Mouse (Mus musculus): Measurements from ENCODE around the gene Ms4a15. TPM values are rescaled to one million over a fixed set of nuclear protein-coding genes. Genes with fewer than 3 reads are reported as not detected.

The Ms4a15 gene
- total RNA-seq, 2 experiments from 2014 or later, result not detected

Other genes with a start within 250 kb of the Ms4a15 start
- 1.0 TPM in 1 of 2 replicates, not detected in the other for gene Cd6, start 163.2 kb downstream of the Ms4a15 start, total RNA-seq (2015)
- 0.26 and 0.37 TPM in 2 replicates for gene Cd6, start 163.2 kb downstream of the Ms4a15 start, total RNA-seq (2017)
- gene Slc15a3, start 153.5 kb downstream of the Ms4a15 start, total RNA-seq (2015), result 31.4 and 31.6 TPM in 2 replicates
- 18.0 and 20.2 TPM in 2 replicates for gene Slc15a3, start 153.5 kb downstream of the Ms4a15 start, total RNA-seq (2017)
- 0.11 and 0.21 TPM in 2 replicates for gene Tmem132a, start 123.3 kb downstream of the Ms4a15 start, total RNA-seq (2015)
- 0.33 and 0.70 TPM in 2 replicates for gene Tmem132a, start 123.3 kb downstream of the Ms4a15 start, total RNA-seq (2017)
- gene Tmem109, start 111.2 kb downstream of the Ms4a15 start, total RNA-seq (2015), result 76.9 and 81.2 TPM in 2 replicates
- 74.7 and 80.9 TPM in 2 replicates for gene Tmem109, start 111.2 kb downstream of the Ms4a15 start, total RNA-seq (2017)
- gene Prpf19, start 98.0 kb downstream of the Ms4a15 start, total RNA-seq (2015), result 34.1 and 36.1 TPM in 2 replicates
- gene Prpf19, start 98.0 kb downstream of the Ms4a15 start, total RNA-seq (2017), result 69.0 and 76.2 TPM in 2 replicates
- gene Zp1, start 72.6 kb downstream of the Ms4a15 start, total RNA-seq (2015), result not detected in 2 replicates
- not detected in 2 replicates for gene Zp1, start 72.6 kb downstream of the Ms4a15 start, total RNA-seq (2017)
- gene Ptgdr2, start 56.1 kb downstream of the Ms4a15 start, total RNA-seq (2015), result 0.21 TPM in 1 of 2 replicates, not detected in the other
- 0.07 and 0.20 TPM in 2 replicates for gene Ptgdr2, start 56.1 kb downstream of the Ms4a15 start, total RNA-seq (2017)
- 11.1 and 11.3 TPM in 2 replicates for gene Ccdc86, start 44.0 kb downstream of the Ms4a15 start, total RNA-seq (2015)
- 10.8 and 16.7 TPM in 2 replicates for gene Ccdc86, start 44.0 kb downstream of the Ms4a15 start, total RNA-seq (2017)
- not detected in 2 replicates for gene Ms4a10, start 18.6 kb downstream of the Ms4a15 start, total RNA-seq (2015)
- not detected in 2 replicates for gene Ms4a10, start 18.6 kb downstream of the Ms4a15 start, total RNA-seq (2017)
- gene Ms4a18, start 24.8 kb upstream of the Ms4a15 start, total RNA-seq (2015), result not detected in 2 replicates
- gene Ms4a18, start 24.8 kb upstream of the Ms4a15 start, total RNA-seq (2017), result not detected in 2 replicates
- 81.1 and 96.0 TPM in 2 replicates for gene Ms4a8a, start 87.9 kb upstream of the Ms4a15 start, total RNA-seq (2015)
- gene Ms4a8a, start 87.9 kb upstream of the Ms4a15 start, total RNA-seq (2017), result 52.4 and 55.6 TPM in 2 replicates
- not detected in 2 replicates for gene 1700017D01Rik, start 137.6 kb upstream of the Ms4a15 start, total RNA-seq (2015)
- not detected in 2 replicates for gene 1700017D01Rik, start 137.6 kb upstream of the Ms4a15 start, total RNA-seq (2017)
- not detected in 2 replicates for gene 1700025F22Rik, start 172.1 kb upstream of the Ms4a15 start, total RNA-seq (2015)
- not detected in 2 replicates for gene 1700025F22Rik, start 172.1 kb upstream of the Ms4a15 start, total RNA-seq (2017)
- not detected in 2 replicates for gene Ms4a13, start 203.5 kb upstream of the Ms4a15 start, total RNA-seq (2015)
- not detected in 2 replicates for gene Ms4a13, start 203.5 kb upstream of the Ms4a15 start, total RNA-seq (2017)
- not detected in 2 replicates for gene Ms4a12, start 239.2 kb upstream of the Ms4a15 start, total RNA-seq (2015)
- gene Ms4a12, start 239.2 kb upstream of the Ms4a15 start, total RNA-seq (2017), result not detected in 2 replicates